Mouse (Mus musculus) ES-Bruce4 (cell line): ENCODE data around the gene Manbal. TPM values are rescaled to one million over a fixed set of nuclear protein-coding genes. Genes with fewer than 3 reads are reported as not detected.

Source experiments
- H3K27ac ChIP-seq: 2 replicates; pipeline ENCODE4 v1.5.1; 2012; ENCODE audit warnings: low read length, inconsistent platforms; ENCODE audit not compliant: insufficient read depth
- H3K27me3 ChIP-seq: 2 replicates; pipeline ENCODE4 v1.6.1; 2012; ENCODE audit warnings: mild to moderate bottlenecking, low read length, inconsistent platforms; ENCODE audit not compliant: control insufficient read depth, poor library complexity, insufficient read depth, severe bottlenecking
- H3K36me3 ChIP-seq: 2 replicates; pipeline ENCODE4 v1.6.1; 2012; ENCODE audit warnings: inconsistent platforms, mild to moderate bottlenecking, low read length, moderate library complexity; ENCODE audit not compliant: control insufficient read depth, poor library complexity, insufficient read depth, severe bottlenecking
- H3K4me1 ChIP-seq: one replicate; pipeline ENCODE4 v1.8.1; 2011; ENCODE audit warnings: low read length; ENCODE audit not compliant: control insufficient read depth, insufficient read depth
- H3K4me3 ChIP-seq: 2 replicates; pipeline ENCODE4 v1.5.1; 2011; ENCODE audit warnings: low read depth, mild to moderate bottlenecking, low read length
- H3K9ac ChIP-seq: 2 replicates; pipeline ENCODE4 v1.6.1; 2012; ENCODE audit warnings: low read depth, mild to moderate bottlenecking, inconsistent platforms; ENCODE audit not compliant: poor library complexity, severe bottlenecking
- H3K9me3 ChIP-seq: replicated peaks from 2 replicates; pipeline ENCODE4 v1.6.1; 2012; ENCODE audit warnings: mild to moderate bottlenecking, low read length, inconsistent platforms; ENCODE audit not compliant: control insufficient read depth, poor library complexity, insufficient read depth, severe bottlenecking
- CTCF ChIP-seq: IDR thresholded peaks from one replicate; pipeline ENCODE4 v1.8.1; 2011; ENCODE audit warnings: low read depth, low read length
- EP300 ChIP-seq: IDR thresholded peaks from 2 replicates; pipeline ENCODE4 v1.6.1; 2011; ENCODE audit warnings: low read depth, low read length; ENCODE audit not compliant: insufficient read depth
- POLR2A ChIP-seq: IDR thresholded peaks from one replicate; pipeline ENCODE4 v1.8.1; 2011; ENCODE audit warnings: low read length; ENCODE audit not compliant: insufficient read depth
- polyA plus RNA-seq: library from polyadenylated mRNA; stranded (reverse); fragments of >200 nt; gene quantifications from 2 replicates; pipeline ENCODE4 v1.2.4, GENCODE M21; 2011; ENCODE audit warnings: low read depth; ENCODE audit not compliant: missing spikeins, insufficient read depth, insufficient read length

The Manbal gene
- polyA plus RNA-seq, 1 experiment: 37.8 TPM

GRCm38 (mm10) chr2:157354106-157354505 is 13.3 kb upstream of the Manbal start:
- Histone ChIP-seq H3K27me3 (no peaks in the 10 kb centered on the region), H3K4me1 (no peaks in the 10 kb centered on the region), H3K9me3 (peaks cover 4% of the 10 kb centered on the region; the same call in 1 of the 2 replicates), H3K27ac (no peak overlapping the region), H3K9ac (no peak overlapping the region), H3K36me3 (no peaks in the 10 kb centered on the region), H3K4me3 (no peak overlapping the region)
- TF ChIP-seq EP300: no peak
- no peak for TF ChIP-seq CTCF
- TF ChIP-seq POLR2A: no peak

- H3K4me1 ChIP-seq: peaks cover 2% of the 10 kb centered on the region
- H3K9ac ChIP-seq: no peak overlapping the region
- H3K27ac ChIP-seq: no peak overlapping the region
- no peak overlapping the region for H3K4me3 ChIP-seq
- H3K27me3 ChIP-seq: no peaks in the 10 kb centered on the region
- H3K9me3 ChIP-seq: peaks cover 2% of the 10 kb centered on the region; the same call in 1 of the 2 replicates
- no peak for TF ChIP-seq CTCF
- TF ChIP-seq POLR2A: no peak
- no peak for TF ChIP-seq EP300
- no peaks in the 10 kb centered on the region for H3K36me3 ChIP-seq
Measured at GRCm38 (mm10) chr2:157360028-157360427, 7.4 kb upstream of the Manbal start.

- Histone ChIP-seq H3K27ac (no peak overlapping the region), H3K36me3 (no peaks in the 10 kb centered on the region), H3K4me3 (no peak overlapping the region), H3K9ac (no peak overlapping the region), H3K27me3 (no peaks in the 10 kb centered on the region), H3K9me3 (no peaks in the 10 kb centered on the region), H3K4me1 (peaks cover 2% of the 10 kb centered on the region)
- TF ChIP-seq CTCF: no peak
- TF ChIP-seq POLR2A: no peak
- no peak for TF ChIP-seq EP300
Measured at GRCm38 (mm10) chr2:157363031-157363430, 4.4 kb upstream of the Manbal start.

GRCm38 (mm10) chr2:157366762-157367161 is 632 bp upstream of the Manbal start:
- Histone ChIP-seq H3K9me3 (no peaks in the 10 kb centered on the region), H3K36me3 (peaks cover 3% of the 10 kb centered on the region; the same call in 1 of the 2 replicates), H3K4me1 (peaks cover 3% of the 10 kb centered on the region), H3K4me3 (0 out of 2 replicates have a peak overlapping the region, but pooled peaks have one; percentile 15), H3K27ac (no peak overlapping the region), H3K27me3 (no peaks in the 10 kb centered on the region), H3K9ac (0 out of 2 replicates have a peak overlapping the region, but pooled peaks have one; percentile 96)
- TF ChIP-seq CTCF (no peak), EP300 (no peak), POLR2A (no peak)

GRCm38 (mm10) chr2:157367991-157368390 is 597 bp downstream of the Manbal start:
- Histone ChIP-seq H3K4me1 (peaks cover 1% of the 10 kb centered on the region), H3K36me3 (peaks cover 4% of the 10 kb centered on the region; the same call in 1 of the 2 replicates), H3K4me3 (peak overlapping the region; percentile 100), H3K9ac (peak overlapping the region; percentile 96), H3K27ac (peak overlapping the region; percentile 85), H3K9me3 (no peaks in the 10 kb centered on the region), H3K27me3 (no peaks in the 10 kb centered on the region)
- TF ChIP-seq CTCF (no peak), POLR2A (no peak), EP300 (no peak)

GRCm38 (mm10) chr2:157371696-157372095 is 4.3 kb downstream of the Manbal start:
- Histone ChIP-seq H3K4me3 (no peak overlapping the region), H3K27me3 (no peaks in the 10 kb centered on the region), H3K9me3 (0 out of 2 replicates have a peak, but pooled peaks cover 2% of the 10 kb centered on the region), H3K36me3 (peaks cover 4% of the 10 kb centered on the region; the same call in 1 of the 2 replicates), H3K9ac (no peak overlapping the region), H3K27ac (no peak overlapping the region), H3K4me1 (peaks cover 3% of the 10 kb centered on the region)
- TF ChIP-seq EP300 (no peak), CTCF (no peak), POLR2A (no peak)
